Mouse (Mus musculus): Measurements from ENCODE around the gene Slc35d3.

The Slc35d3 gene

GRCm38 (mm10) chr10:19850998-19851691 lies at the start of gene Slc35d3:
Slc35d3 (minus strand) TSS chr10:19851459.
- in situ Hi-C loops (cut with MboI, MseI): no loop called here

- in situ Hi-C loops (cut with MboI, MseI): no loop called here
These were observed 48.9 kb upstream of the Slc35d3 start for GRCm38 (mm10) chr10:19900191-19900590.

GRCm38 (mm10) chr10:19893976-19894375 lies 42.7 kb upstream of the Slc35d3 start:
- in situ Hi-C loops (cut with MboI, MseI): loop anchor here (5.0 kb wide), 1 partner anchor 177 kb away; no protein-coding TSS in a partner anchor

- in situ Hi-C loops (cut with MboI, MseI): loop anchor here (5.0 kb wide), 1 partner anchor 176 kb away; no protein-coding TSS in a partner anchor
These were observed 41.9 kb upstream of the Slc35d3 start for GRCm38 (mm10) chr10:19893146-19893545.

- in situ Hi-C loops (cut with MboI, MseI): loop anchor here (5.0 kb wide), 1 partner anchor 174 kb away; no protein-coding TSS in a partner anchor
These were observed 40.4 kb upstream of the Slc35d3 start for GRCm38 (mm10) chr10:19891686-19892085.

- in situ Hi-C loops (cut with MboI, MseI): loop anchor here (5.0 kb wide), 1 partner anchor 173 kb away; no protein-coding TSS in a partner anchor
These were observed 38.6 kb upstream of the Slc35d3 start for GRCm38 (mm10) chr10:19889908-19890307.

GRCm38 (mm10) chr10:19886249-19886648 lies 35.0 kb upstream of the Slc35d3 start:
- in situ Hi-C loops (cut with MboI, MseI): no loop called here

GRCm38 (mm10) chr10:19884409-19884808 lies 33.1 kb upstream of the Slc35d3 start:
- in situ Hi-C loops (cut with MboI, MseI): no loop called here

GRCm38 (mm10) chr10:19880437-19880836 lies 29.2 kb upstream of the Slc35d3 start:
- in situ Hi-C loops (cut with MboI, MseI): no loop called here

GRCm38 (mm10) chr10:19879161-19879560 lies 27.9 kb upstream of the Slc35d3 start:
- in situ Hi-C loops (cut with MboI, MseI): no loop called here

GRCm38 (mm10) chr10:19877679-19878078 lies 26.4 kb upstream of the Slc35d3 start:
- in situ Hi-C loops (cut with MboI, MseI): no loop called here

- in situ Hi-C loops (cut with MboI, MseI): no loop called here
These were observed 26.0 kb upstream of the Slc35d3 start for GRCm38 (mm10) chr10:19877257-19877656.

GRCm38 (mm10) chr10:19876669-19877068 lies 25.4 kb upstream of the Slc35d3 start:
- in situ Hi-C loops (cut with MboI, MseI): no loop called here

- in situ Hi-C loops (cut with MboI, MseI): no loop called here
These were observed 24.1 kb upstream of the Slc35d3 start for GRCm38 (mm10) chr10:19875346-19875745.

GRCm38 (mm10) chr10:19855597-19856306 lies 4.5 kb upstream of the Slc35d3 start:
- in situ Hi-C loops (cut with MboI, MseI): no loop called here

GRCm38 (mm10) chr10:19853609-19854008 lies 2.4 kb upstream of the Slc35d3 start:
- in situ Hi-C loops (cut with MboI, MseI): no loop called here

GRCm38 (mm10) chr10:19852776-19853175 lies 1.5 kb upstream of the Slc35d3 start:
- in situ Hi-C loops (cut with MboI, MseI): no loop called here

- in situ Hi-C loops (cut with MboI, MseI): no loop called here
These were observed 688 bp downstream of the Slc35d3 start for GRCm38 (mm10) chr10:19850544-19850997.

GRCm38 (mm10) chr10:19849771-19850365 lies 1.4 kb downstream of the Slc35d3 start:
- in situ Hi-C loops (cut with MboI, MseI): no loop called here

GRCm38 (mm10) chr10:19848928-19849770 lies 2.1 kb downstream of the Slc35d3 start:
- in situ Hi-C loops (cut with MboI, MseI): no loop called here

GRCm38 (mm10) chr10:19839836-19840235 lies 11.4 kb downstream of the Slc35d3 start:
- in situ Hi-C loops (cut with MboI, MseI): no loop called here
